Mouse (Mus musculus): Measurements from ENCODE around the gene C1galt1c1. TPM values are rescaled to one million over a fixed set of nuclear protein-coding genes. Genes with fewer than 3 reads are reported as not detected.

The C1galt1c1 gene
- total RNA-seq, 2 experiments from 2014 or later = 15.8 to 16.2 TPM

Other genes starting within 250 kb of the C1galt1c1 start
- gene Lamp2, start 178.6 kb downstream of the C1galt1c1 start, total RNA-seq (2021) = 100 to 1,000 TPM; 166 to 197 TPM
- 10 to 100 TPM; 34.4 to 36.7 TPM for gene Cul4b, start 58.9 kb downstream of the C1galt1c1 start, total RNA-seq (2021)
- 10 to 100 TPM; 87.5 to 93.6 TPM for gene Mcts1, start 34.5 kb downstream of the C1galt1c1 start, total RNA-seq (2021)
- not detected for gene 6030498E09Rik, start 137.6 kb upstream of the C1galt1c1 start, total RNA-seq (2021)